Mouse (Mus musculus): Measurements from ENCODE around the gene Qrfpr.

Gene Qrfpr

DNA sequence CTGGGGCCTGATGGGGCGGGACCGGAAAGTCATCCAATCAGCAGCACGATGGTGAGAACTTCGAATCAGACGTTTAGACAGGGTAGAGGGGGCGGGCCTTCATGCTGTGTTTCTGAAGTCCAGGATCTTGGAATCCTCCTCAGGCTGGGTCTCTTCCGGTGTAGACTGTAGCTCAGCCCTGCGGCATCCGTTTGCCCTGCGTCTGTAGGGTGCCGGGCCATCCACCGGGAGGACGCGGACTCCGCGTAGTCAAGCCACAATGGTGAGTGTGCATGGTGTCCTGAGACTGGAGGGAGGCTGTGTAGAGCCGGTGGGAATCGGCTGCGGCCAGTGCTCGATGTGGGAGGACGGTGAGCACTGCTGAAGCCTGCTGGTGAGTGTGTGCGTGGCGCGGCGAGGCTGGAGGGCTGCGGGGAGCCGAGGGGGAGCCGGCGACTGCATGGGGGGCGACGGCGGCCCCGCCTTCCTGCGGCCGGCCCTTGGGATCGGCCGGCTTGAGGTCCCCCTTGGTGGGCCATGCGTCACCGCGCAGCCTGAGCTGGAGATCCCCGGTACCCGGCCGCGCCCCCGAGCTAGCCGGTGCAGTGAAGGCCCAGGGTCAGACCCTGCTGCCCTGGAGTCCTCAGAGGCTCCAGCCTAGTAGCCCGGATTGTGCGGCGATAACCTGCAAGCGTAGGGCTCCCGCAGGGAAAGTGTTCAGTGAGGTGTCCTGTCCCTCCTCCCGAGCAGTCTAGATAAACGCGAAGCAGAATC is 71.0 kb downstream of the Qrfpr start, which contains the start of gene D3Ertd254e:
TSS of gene D3Ertd254e (plus strand) at position 84 of the 753 bp plus-strand sequence.
- peak; percentile 66 for DNase-seq (ENCODE audit: extremely low spot score, low read depth, low spot score)

DNA sequence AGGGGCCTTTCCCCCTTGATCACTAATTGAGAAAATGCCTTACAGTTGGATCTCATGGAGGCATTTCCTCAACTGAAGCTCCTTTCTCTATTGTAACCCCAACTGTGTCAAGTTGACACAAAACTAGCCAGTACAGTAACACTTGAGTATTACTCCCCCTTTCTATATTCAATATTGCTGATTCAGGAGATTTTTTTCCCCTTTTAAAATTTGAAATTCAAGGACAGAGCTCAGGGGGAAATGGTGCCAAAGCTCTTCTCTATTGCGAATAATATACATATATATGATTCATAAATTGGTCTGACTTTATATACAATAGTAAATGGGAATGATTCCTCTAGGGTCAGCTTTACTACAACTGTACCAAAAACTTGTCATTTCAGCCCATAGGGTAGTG is 71.6 kb downstream of the Qrfpr start:
- no peak for DNase-seq (ENCODE audit: extremely low spot score, low read depth, low spot score)

DNA sequence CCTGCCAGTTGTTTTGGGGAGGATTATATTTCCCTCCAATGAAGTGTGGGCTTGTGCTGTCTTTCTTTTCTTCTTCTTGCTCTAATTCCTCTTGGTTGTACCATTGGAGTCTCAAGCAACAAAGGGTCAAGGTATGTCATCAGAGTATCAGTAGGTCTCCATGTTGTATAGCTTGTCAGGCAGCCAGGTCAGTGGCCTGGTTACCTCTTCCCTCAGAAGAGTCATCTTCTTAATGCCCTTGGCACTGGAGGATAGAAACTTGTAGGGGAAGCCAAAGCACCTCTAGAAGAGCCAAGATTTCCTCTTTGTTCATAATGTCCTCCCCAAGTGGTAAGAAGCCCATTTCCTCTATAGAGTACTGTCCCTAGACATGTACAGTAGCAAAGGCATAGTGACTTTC is 83.1 kb downstream of the Qrfpr start:
- DNase-seq (ENCODE audit: extremely low spot score, low read depth, low spot score), result no peak

DNA sequence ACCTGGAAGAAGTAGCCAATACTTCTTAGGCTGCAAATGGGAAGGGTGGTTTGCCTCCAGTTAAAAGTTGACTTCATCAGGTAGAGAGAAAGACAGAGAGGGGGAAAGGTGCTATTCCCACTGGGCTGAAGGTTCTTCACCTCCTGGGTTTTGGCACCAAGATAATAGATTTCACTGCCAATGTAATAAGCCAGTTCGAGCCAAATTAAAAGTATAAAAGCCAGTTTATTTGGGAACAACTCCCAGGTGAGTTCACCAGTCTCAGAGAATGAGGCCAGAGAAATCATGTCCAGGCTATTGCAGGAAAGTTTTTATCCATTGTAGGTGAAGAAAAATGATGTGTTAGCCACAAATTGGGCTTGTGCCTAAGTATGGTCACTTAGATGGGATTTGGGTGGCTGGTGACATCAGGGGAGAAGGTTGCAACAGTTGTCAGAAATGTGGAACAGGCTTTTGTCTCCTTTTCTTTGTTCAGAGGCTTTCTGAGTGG is 83.9 kb downstream of the Qrfpr start:
- no peak for DNase-seq (ENCODE audit: extremely low spot score, low read depth, low spot score)

DNA sequence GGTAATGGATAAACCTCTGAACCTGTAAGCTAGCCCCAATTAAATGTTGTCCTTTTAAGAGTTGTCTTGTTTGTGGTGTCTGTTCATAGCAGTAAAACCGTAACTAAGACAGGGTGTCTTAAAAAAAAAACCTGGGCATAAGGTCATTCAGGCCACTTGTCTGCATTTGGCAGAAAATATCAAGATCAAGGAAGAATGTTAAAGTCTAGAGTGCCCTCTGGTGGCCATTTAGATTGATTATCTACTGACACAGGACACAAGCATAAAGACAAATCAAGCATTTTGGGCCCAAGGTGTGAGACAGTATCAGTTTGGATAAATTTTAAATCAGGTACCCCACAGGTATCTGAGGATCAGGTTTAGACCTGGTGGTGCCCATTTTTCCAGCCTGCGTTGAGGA is 84.6 kb downstream of the Qrfpr start:
- DNase-seq (ENCODE audit: extremely low spot score, low read depth, low spot score), result peak; percentile 39

DNA sequence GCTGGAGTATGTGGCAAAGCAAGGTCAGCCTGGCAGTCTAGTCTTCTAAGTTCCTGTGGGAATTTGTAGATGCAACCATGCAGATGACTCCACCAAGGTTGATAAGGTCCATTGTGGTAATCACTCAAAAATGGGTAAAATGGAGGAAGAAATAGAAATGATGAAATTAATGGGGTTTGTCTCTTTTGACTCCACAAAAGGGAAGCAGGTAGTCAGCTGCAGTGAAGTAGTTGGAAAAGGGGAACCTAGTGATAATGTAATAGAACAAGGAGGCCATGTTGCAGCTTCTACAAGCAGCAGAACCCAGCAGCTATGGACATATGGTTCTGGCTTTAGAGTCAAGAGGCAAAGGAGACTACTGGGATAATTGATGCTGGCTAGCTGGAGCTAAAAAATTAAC is 86.0 kb downstream of the Qrfpr start:
- DNase-seq (ENCODE audit: extremely low spot score, low read depth, low spot score), result no peak
